Mouse (Mus musculus): Measurements from ENCODE around the gene Ppp1r11.
"Not testable (repeated sequence)": the region's sequence is repeated elsewhere in the genome, so short reads cannot be mapped to it uniquely, and the experiment has no call there.

Ppp1r11 gene

GRCm38 (mm10) chr17:36950981-36951947 lies at the start of gene Ppp1r11:
Ppp1r11 (minus strand) TSS chr17:36951741.
- DNase-seq = peak; percentile 100

- no peak for DNase-seq
Measured at GRCm38 (mm10) chr17:37000863-37001262, 49.3 kb upstream of the Ppp1r11 start, which contains the start of gene Zfp57. Zfp57 (plus strand) TSS chr17:37001163.

DNA sequence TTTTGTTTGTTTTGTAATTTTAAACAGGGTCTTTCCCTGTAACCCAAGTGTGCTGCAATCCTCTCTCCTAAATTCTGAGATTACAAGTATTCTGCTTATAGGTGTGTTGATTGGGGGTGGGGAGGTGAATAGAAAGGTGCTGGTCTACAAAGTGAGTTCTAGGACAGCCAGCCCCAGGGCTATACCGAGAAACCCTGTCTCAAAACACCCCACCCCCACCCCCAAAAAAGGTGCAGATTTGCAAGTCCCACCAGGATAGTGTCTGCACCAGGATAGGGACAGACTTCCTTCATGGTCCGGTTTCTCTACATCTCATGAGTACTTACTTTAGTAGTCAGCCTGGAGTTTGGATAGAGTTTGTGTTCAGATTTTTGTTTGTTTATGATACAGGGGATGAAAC lies 46.9 kb upstream of the Ppp1r11 start:
- DNase-seq = no peak

DNA sequence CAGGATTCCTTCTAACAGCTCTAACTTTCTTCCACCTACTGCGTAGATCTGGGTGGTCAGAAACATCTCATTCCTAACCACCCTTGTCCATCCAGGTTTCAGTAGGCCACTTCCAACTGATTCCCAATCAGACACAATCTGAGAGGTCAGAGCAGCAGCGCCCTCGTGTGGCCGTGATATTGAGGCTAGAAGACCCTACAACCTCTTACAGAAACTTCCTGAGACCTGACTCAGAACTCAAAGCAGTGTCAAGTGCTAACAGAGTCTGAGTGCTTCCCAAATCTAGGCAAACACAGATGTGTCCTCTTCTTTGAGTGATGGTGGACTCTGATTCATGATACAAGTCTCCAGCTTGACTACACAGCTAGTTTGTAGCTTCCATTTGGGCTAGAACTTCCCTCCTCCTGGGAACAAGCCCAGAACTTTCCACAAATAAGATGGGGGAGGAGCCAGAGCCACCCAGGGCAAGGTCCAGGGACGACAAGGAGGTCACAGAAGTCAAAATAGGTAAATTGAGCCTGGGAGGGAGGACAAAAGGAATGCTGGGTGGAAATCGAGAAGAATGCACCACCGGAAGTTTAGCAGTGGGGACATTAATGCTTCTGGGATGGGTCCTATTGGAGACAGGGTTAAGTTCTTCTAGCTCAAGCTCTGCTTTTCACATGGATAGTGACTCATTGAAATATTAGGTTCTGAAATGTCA lies 45.6 kb upstream of the Ppp1r11 start:
- peak; percentile 91 for DNase-seq

GRCm38 (mm10) chr17:36995448-36995847 lies 43.9 kb upstream of the Ppp1r11 start:
- no peak for DNase-seq

DNA sequence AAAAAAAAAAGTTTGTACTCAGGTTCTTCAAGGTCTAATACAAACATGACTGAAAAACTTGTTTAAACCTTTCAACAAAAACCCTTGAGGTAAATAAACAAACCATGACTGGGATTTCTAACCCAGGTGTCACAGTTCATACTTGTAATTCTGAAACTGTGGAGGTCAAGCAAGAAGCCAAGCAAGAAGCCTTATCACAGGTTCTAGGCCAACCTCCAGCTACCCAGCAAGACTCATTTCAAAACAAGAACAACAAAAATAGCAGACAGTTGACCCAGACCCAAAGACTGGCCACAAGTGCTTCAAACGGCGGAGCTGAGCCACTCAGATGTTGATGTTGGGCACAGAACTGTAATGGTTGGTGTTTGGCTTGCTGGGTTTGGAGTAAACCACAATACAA lies 43.0 kb upstream of the Ppp1r11 start:
- no peak for DNase-seq

DNA sequence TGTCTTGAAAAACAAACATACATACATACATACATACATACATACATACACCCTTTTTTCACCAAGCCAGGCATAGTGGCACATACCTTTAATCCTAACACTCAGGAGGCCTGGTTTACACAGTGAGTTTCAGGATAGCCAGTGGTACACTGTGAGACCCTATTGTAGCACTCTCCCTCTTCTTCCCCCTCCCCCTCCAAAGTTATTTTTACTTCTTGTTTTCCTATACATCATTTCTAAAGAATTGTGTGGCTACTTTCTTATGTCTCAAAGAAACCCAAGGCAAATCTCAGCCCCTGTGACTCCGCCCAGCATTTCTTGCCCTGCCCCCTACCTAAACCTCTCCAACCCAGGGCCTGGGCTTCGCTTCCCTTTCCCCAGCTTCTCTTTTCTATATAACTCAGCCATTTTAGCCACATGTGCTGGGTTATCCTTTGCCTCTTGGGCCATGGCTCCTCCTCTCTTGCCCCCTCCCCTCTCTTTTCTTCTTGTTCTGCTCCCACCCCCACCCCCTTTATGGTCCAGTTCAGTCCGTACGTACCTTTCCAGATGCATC lies 42.3 kb upstream of the Ppp1r11 start:
- DNase-seq = no peak

- no peak for DNase-seq
Measured at GRCm38 (mm10) chr17:36992336-36993104, 41.0 kb upstream of the Ppp1r11 start.

- DNase-seq = not testable (repeated sequence)
Measured at GRCm38 (mm10) chr17:36990630-36991029, 39.1 kb upstream of the Ppp1r11 start.

DNA sequence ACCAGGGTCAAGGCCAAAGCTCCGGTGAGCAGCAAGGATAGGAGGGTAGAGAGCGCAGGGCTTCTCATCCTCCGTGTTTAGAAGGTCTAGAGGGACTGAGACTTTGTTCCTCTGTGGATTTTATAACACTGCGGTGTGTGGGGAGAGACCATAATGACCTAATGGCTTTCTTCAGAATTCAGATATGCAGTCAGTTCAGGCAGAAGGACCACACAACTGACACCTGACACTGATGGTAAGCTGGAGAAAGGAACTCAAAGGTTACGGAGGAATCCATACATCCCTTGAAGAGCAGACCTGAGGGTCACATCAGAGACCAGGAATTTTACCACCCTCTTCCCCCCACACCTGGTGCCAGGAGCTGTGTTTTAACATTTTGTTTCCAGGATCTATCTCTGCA lies 37.9 kb upstream of the Ppp1r11 start, which contains the start of gene H2-M5:
H2-M5 (minus strand) TSS at position 101 of the 400 bp plus-strand sequence.
- DNase-seq = no peak

- DNase-seq = no peak
Measured at GRCm38 (mm10) chr17:36988475-36988874, 36.9 kb upstream of the Ppp1r11 start.

GRCm38 (mm10) chr17:36982253-36983155 lies 31.0 kb upstream of the Ppp1r11 start:
- no peak for DNase-seq

GRCm38 (mm10) chr17:36981845-36982244 lies 30.3 kb upstream of the Ppp1r11 start:
- no peak for DNase-seq

DNA sequence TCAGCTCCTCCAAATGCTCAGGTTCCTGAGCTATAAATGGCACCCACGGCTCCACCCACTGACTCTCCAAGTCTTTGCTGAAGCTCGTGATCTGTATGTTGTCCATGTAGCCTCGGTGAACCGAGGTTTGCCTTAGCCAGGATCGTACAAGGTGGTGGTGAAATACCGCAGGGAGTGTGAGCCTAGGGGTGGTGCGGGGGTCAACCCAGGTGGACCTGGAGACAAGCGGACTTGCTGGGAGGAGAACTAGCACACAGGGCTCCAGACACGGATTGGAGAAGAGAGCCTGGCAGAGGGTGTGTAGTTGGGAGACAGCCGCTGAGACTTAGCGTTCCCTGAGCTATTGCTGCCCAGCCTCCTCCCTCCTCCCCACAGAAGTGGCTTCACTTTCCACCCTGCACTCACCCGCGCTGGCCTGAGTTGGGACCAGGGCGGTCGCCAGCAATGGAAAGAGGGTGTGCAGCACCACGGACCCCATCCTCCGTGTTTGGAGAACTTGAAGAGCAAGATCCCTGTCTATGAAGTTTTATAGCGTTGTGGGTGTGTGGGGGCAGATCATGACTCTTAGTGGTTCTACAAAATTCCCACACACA lies 29.8 kb upstream of the Ppp1r11 start, which contains the start of gene 2410137M14Rik:
2410137M14Rik (minus strand) TSS at position 17 of the 593 bp plus-strand sequence.
- DNase-seq = peak; percentile 93

DNA sequence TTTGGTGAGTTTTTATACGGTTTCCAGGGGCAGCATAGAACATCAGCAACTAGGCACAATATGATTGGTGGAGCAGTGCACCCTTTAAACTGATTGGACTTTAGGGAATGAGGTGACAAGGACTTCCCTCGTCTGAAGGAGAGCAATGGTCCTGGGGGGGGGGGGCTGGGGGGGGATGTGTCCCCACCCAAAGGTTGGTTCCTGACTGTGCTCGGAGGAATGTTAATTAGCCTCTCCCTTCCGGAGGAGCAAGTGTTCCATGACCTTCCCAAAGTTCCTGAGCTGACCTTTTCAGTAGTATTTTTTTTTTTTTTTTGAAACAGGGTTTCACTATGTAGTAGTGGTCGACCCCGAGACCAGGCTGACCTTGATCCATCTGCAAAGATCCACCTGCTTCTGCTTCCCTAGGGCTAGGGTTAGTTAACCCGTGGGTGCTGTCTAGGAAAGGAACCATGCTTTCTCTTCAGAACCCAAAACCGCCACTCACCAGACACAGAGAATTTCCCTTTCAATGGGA lies 21.8 kb upstream of the Ppp1r11 start:
- no peak for DNase-seq

DNA sequence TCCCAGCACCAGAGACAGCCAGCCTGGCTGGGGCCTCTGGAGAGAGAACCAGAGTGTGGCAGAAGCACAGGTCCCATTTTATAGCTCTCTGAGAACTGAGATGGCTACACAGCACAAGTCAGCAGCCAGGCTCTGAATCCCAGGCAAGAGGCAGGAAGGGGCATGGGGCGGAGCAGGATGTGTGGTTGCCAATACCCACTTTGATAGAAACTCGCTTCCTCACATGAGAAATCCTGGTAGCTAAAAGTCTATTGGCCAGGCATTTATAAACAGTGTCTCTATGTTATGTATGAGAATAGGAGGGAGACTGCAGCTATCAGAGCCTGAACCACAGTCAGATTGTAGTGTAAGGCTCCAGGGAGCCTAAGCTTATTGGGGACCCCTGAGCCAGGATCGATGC lies 21.2 kb upstream of the Ppp1r11 start:
- no peak for DNase-seq

GRCm38 (mm10) chr17:36971172-36971850 lies 19.8 kb upstream of the Ppp1r11 start:
- DNase-seq = no peak

GRCm38 (mm10) chr17:36970316-36970890 lies 18.9 kb upstream of the Ppp1r11 start:
- no peak for DNase-seq

DNA sequence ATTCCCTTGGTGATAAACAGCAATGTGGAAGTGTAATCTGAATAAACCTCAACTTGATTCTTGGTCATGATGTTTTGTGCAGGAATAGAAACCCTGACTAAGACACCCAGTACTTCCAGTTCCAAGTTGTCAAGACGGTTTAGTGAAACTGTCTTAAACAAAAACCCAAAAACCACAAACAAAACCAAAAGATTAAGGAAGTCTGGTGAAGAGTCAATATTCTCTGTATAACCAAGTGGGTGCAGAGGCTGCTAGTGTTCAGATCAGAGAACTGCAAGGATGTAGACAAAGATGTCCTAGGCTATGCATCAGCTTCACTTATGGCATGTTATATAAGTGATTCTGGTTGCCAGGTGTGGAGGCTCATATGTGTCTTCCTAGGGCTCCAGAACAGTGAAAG lies 15.3 kb upstream of the Ppp1r11 start:
- no peak for DNase-seq

DNA sequence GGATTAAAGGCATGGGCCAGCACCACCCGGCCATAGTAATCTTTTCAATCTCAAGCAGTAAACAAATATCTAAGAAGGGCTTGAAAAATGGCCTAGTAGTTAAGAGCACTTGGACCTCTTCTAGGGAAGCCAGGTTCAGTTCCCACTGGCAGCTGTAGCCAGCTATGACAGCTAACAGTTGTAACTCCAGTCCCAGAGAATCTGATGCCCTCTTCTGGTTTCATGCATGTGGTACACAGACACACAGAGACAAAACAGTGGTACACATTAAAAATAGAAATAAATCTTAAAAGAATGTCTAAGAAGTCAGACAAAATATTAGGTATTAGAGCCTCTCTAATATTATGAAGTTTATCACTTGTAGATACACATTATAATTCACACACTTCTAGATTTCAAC lies 9.6 kb upstream of the Ppp1r11 start:
- DNase-seq = no peak
